Mouse (Mus musculus): ENCODE measurements around the gene Arhgap23. TPM values are rescaled to one million over a fixed set of nuclear protein-coding genes. Genes with fewer than 3 reads are reported as not detected.

Arhgap23 gene
- polyA plus RNA-seq, 1 experiment: 68.6 TPM

GRCm38 (mm10) chr11:97401686-97402435 is 13.5 kb upstream of the Arhgap23 start:
- no peak for TF ChIP-seq GATA1 (IDR thresholded peaks at IDR 0.05; ENCODE audit: low read length)

GRCm38 (mm10) chr11:97402746-97403145 is 12.6 kb upstream of the Arhgap23 start:
- TF ChIP-seq GATA1 (IDR thresholded peaks at IDR 0.05; ENCODE audit: low read length): no peak

GRCm38 (mm10) chr11:97403614-97404183 is 11.6 kb upstream of the Arhgap23 start:
- no peak for TF ChIP-seq GATA1 (IDR thresholded peaks at IDR 0.05; ENCODE audit: low read length)

GRCm38 (mm10) chr11:97404184-97404760 is 11.1 kb upstream of the Arhgap23 start:
- TF ChIP-seq GATA1 (IDR thresholded peaks at IDR 0.05; ENCODE audit: low read length): no peak

GRCm38 (mm10) chr11:97404761-97405190 is 10.6 kb upstream of the Arhgap23 start:
- TF ChIP-seq GATA1 (IDR thresholded peaks at IDR 0.05; ENCODE audit: low read length): no peak

GRCm38 (mm10) chr11:97406094-97406951 is 9.0 kb upstream of the Arhgap23 start:
- TF ChIP-seq GATA1 (IDR thresholded peaks at IDR 0.05; ENCODE audit: low read length): no peak

GRCm38 (mm10) chr11:97407456-97407855 is 7.9 kb upstream of the Arhgap23 start:
- TF ChIP-seq GATA1 (IDR thresholded peaks at IDR 0.05; ENCODE audit: low read length): no peak

GRCm38 (mm10) chr11:97408171-97408570 is 7.2 kb upstream of the Arhgap23 start:
- no peak for TF ChIP-seq GATA1 (IDR thresholded peaks at IDR 0.05; ENCODE audit: low read length)

- TF ChIP-seq GATA1 (IDR thresholded peaks at IDR 0.05; ENCODE audit: low read length): no peak
Measured at GRCm38 (mm10) chr11:97410958-97411357, 4.4 kb upstream of the Arhgap23 start.

- no peak for TF ChIP-seq GATA1 (IDR thresholded peaks at IDR 0.05; ENCODE audit: low read length)
Measured at GRCm38 (mm10) chr11:97412117-97412516, 3.2 kb upstream of the Arhgap23 start.

GRCm38 (mm10) chr11:97412808-97413347 is 2.5 kb upstream of the Arhgap23 start:
- no peak for TF ChIP-seq GATA1 (IDR thresholded peaks at IDR 0.05; ENCODE audit: low read length)

GRCm38 (mm10) chr11:97415712-97416636 is 641 bp downstream of the Arhgap23 start:
- no peak for TF ChIP-seq GATA1 (IDR thresholded peaks at IDR 0.05; ENCODE audit: low read length)

- TF ChIP-seq GATA1 (IDR thresholded peaks at IDR 0.05; ENCODE audit: low read length): no peak
Measured at GRCm38 (mm10) chr11:97416637-97417035, 1.3 kb downstream of the Arhgap23 start.

GRCm38 (mm10) chr11:97418834-97419539 is 3.7 kb downstream of the Arhgap23 start:
- TF ChIP-seq GATA1 (IDR thresholded peaks at IDR 0.05; ENCODE audit: low read length): no peak

All from G1E-ER4 (cell line).